Mouse (Mus musculus): ENCODE results near the gene Smoc2. TPM values are rescaled to one million over a fixed set of nuclear protein-coding genes. Genes with fewer than 3 reads are reported as not detected.
A peak's percentile ranks its signal among the peaks of the same experiment; 100 is the strongest.

Gene Smoc2
- polyA plus RNA-seq, 1 experiment from 2014 or later: 2.9 TPM

DNA sequence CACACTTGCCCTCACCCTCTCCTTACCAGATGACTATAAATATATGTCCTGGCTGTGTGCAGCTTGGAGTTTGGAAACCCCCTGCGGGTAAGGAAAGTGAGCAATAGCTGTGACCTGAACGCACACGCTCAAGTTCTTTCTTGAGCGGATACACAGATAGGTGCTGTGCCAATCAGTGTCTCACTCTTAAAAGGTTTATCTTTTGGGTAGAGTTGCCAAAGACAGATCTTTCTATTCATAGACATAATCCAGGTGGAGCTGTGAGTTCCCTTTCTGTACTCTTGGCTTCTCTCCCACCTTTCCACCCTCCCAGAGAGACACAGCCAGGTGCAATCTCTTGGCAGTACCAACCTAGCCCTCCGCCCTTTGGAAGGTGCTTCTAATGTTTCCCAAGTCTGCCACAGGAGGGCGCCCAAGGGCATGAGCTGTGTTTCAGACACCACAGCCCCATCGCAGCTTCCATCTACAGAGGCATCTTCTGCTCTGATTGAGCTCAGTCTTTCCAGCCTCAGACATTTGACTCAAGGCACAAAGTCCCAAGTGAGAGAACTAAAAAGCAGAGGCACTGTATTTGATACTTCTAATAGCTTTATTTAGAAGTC is 8.8 kb downstream of the Smoc2 start:
- WGBS: 46% methylated on average over 7 of the region's 7 CpGs
- no peaks in the 10 kb centered on the region for H3K36me3 ChIP-seq (replicated peaks)
- no peak overlapping the region for H3K27ac ChIP-seq
- no peak overlapping the region for H3K9ac ChIP-seq
- H3K4me3 ChIP-seq: no peak overlapping the region
- ATAC-seq (replicated peaks): peak; percentile 87
- no peak overlapping the region for H3K4me2 ChIP-seq
- 0 out of 2 replicates have a peak, but pooled peaks cover 3% of the 10 kb centered on the region for H3K27me3 ChIP-seq (replicated peaks)
- no peaks in the 10 kb centered on the region for H3K4me1 ChIP-seq
- H3K9me3 ChIP-seq: no peaks in the 10 kb centered on the region

DNA sequence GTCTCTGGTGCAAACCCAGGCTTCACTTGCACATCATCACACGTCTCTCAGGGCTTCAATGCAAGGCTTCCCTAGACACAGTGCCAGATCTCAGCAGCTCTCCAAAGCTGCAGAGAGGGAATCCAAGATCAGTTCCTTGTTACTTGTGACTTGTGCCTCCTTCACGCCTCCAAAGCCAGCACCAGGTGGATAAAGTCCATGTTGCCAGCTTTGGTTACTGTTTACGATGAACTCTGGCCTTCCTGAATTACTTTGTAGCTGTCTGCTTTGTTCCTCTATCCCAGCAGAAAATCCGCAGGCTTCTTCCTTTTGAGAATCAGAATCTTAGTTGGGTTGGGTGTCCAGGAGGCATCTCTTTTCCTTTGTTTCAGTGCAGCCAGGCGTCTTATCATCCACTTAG is 14.3 kb downstream of the Smoc2 start:
- H3K9me3 ChIP-seq: no peaks in the 10 kb centered on the region
- no peak for ATAC-seq (replicated peaks)

DNA sequence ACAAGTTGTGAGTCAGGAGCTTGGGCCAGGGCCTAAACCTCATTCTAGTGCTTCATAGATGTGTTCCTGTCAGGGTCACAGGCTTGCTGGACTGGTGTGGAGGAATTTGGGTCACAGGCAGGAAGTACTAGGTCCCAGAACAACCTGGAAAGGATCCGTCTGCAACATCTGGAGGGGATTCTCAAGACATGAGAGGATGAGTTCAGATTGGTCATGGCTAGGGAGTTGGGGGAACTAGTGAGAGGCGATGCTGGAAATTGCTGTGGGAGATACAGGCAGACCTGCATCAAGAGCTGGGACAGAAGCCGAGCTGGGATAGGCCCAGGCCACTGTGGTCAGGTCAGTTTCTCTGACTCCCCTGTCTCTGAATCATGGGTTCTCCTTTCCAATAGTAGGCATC is 15.8 kb downstream of the Smoc2 start:
- WGBS: 85% methylated on average over 3 of the region's 3 CpGs
- Histone ChIP-seq H3K27ac (no peak overlapping the region), H3K9ac (no peak overlapping the region), H3K4me3 (no peak overlapping the region), H3K4me2 (no peak overlapping the region), H3K9me3 (no peaks in the 10 kb centered on the region), H3K4me1 (no peaks in the 10 kb centered on the region), H3K27me3 (replicated peaks) (no peaks in the 10 kb centered on the region), H3K36me3 (replicated peaks) (no peaks in the 10 kb centered on the region)
- ATAC-seq (replicated peaks): no peak

More for the DNA sequence above, 14.3 kb downstream of the Smoc2 start:
- H3K4me3 ChIP-seq: no peak overlapping the region
- no peak overlapping the region for H3K9ac ChIP-seq
- H3K27ac ChIP-seq: no peak overlapping the region
- no peaks in the 10 kb centered on the region for H3K27me3 ChIP-seq (replicated peaks)
- no peak overlapping the region for H3K4me2 ChIP-seq
- no peaks in the 10 kb centered on the region for H3K36me3 ChIP-seq (replicated peaks)
- 64% methylated on average over 5 of the region's 5 CpGs for WGBS
- no peaks in the 10 kb centered on the region for H3K4me1 ChIP-seq

DNA sequence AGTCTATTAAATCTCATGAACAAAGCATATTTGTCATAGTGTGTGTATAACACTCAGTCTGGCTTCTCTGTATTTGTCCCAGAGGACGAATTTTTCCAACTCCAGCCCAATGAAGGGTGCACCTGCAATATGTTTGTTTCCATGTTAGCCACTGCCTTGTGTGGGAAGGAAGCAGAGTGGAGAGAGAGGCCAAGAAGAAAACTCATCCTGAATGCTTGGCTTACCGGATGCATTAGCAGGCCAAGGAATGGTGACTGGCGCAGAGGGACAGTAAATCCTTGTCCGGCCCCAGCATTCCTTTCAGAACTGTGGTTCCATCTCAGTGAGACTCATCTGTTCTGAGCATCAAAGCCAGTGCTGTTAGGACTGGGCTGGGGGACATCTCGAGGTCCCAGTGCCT is 21.1 kb downstream of the Smoc2 start:
- Histone ChIP-seq H3K4me3 (no peak overlapping the region), H3K36me3 (replicated peaks) (no peaks in the 10 kb centered on the region), H3K27me3 (replicated peaks) (no peaks in the 10 kb centered on the region), H3K9ac (no peak overlapping the region), H3K4me1 (peaks cover 4% of the 10 kb centered on the region; the same call in 1 of the 2 replicates), H3K4me2 (no peak overlapping the region), H3K27ac (no peak overlapping the region), H3K9me3 (no peaks in the 10 kb centered on the region)
- 89% methylated on average over 5 of the region's 5 CpGs for WGBS
- ATAC-seq (replicated peaks): no peak

DNA sequence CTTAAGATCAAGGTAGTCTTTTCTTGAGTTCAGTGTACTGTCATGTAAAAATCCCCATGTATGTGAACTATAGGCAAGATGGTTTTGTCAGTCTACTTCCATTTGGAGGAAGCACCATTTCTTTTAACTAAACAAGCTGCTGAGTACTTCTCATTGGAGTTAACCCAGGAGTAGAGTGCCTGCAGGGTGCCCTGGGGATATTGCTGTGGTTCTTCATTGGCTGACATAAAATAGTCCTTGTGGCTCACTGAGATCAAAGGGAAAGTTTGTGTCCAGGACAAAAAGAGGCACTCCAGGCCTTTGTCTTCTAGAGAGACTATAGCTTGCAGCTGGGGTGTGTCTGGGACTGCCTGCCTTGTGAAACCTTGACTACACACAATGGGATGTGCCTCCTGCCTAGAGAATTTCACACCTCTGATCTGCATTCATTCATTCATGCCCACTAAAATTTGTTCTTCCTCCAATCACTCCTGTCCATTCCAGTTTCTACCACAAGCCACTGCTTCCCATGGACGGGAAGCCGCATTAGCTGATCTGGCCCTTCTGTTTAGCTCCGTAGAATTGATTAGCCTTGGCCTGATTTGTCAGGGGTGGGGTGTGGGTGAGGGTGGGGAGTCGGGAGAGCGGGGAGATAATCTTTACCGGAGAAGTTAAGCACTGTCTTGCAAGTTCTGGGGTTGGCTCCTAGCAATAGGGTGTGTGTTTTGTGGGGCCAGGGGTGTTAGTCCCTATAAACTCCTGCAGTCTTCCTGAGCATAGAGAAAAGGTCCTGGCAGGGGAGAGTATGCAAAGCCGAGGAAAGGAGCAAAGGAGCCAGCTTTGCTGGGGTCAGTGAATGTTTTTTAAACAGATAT is 22.4 kb downstream of the Smoc2 start:
- H3K27ac ChIP-seq: no peak overlapping the region
- H3K4me3 ChIP-seq: no peak overlapping the region
- no peak for ATAC-seq (replicated peaks)
- H3K4me2 ChIP-seq: no peak overlapping the region
- no peaks in the 10 kb centered on the region for H3K9me3 ChIP-seq
- H3K4me1 ChIP-seq: peaks cover 4% of the 10 kb centered on the region; the same call in 1 of the 2 replicates
- WGBS: 11% methylated on average over 7 of the region's 7 CpGs
- H3K27me3 ChIP-seq (replicated peaks): no peaks in the 10 kb centered on the region
- no peaks in the 10 kb centered on the region for H3K36me3 ChIP-seq (replicated peaks)
- H3K9ac ChIP-seq: no peak overlapping the region

DNA sequence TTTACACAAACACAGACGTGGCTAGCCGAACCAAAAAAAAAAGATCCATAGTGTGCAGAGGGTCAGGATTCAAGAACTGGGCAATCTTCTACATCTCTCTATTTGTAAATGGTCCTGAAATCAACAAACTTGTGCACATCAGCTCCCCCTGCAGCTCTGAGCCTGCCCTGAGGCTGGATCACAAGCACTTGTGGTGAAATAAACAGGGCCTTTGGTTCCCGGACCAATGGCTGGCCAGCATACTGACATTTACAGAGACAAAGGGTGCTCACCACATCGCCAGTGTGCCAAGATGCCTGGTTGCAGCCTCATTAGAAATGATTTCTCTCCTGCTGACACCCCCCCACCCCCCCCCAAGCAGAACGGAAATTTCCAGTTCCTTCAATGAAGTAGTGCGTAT is 23.1 kb downstream of the Smoc2 start:
- H3K4me2 ChIP-seq: no peak overlapping the region
- peaks cover 4% of the 10 kb centered on the region; the same call in 1 of the 2 replicates for H3K4me1 ChIP-seq
- no peaks in the 10 kb centered on the region for H3K27me3 ChIP-seq (replicated peaks)
- H3K36me3 ChIP-seq (replicated peaks): no peaks in the 10 kb centered on the region
- no peak overlapping the region for H3K9ac ChIP-seq
- H3K4me3 ChIP-seq: no peak overlapping the region
- H3K9me3 ChIP-seq: no peaks in the 10 kb centered on the region
- no peak overlapping the region for H3K27ac ChIP-seq
- whole genome bisulfite sequencing: 23% methylated on average over 6 of the region's 6 CpGs
- no peak for ATAC-seq (replicated peaks)

DNA sequence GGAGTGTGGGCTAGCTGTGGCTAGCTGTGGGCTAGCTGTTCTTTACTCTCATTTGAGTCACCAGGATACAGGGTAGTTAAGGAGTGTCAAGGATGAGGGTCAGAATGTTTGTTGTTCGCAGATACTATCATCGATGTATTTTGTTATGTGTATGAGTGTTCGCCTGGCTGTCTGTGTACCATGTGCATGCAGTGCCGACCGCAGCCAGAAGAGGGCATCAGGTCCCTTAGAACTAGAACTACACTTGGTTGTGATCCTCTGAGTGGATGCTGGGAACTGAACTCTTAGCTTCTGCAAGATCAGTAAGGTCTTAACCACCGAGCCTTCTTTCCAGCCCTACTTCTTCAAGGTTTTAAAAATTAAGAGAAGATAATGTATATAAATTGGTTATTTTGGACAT is 24.4 kb downstream of the Smoc2 start:
- Histone ChIP-seq H3K36me3 (replicated peaks) (no peaks in the 10 kb centered on the region), H3K27me3 (replicated peaks) (no peaks in the 10 kb centered on the region), H3K9me3 (no peaks in the 10 kb centered on the region), H3K4me2 (no peak overlapping the region), H3K9ac (no peak overlapping the region), H3K27ac (no peak overlapping the region), H3K4me3 (no peak overlapping the region), H3K4me1 (peaks cover 4% of the 10 kb centered on the region; the same call in 1 of the 2 replicates)
- 97% methylated on average over 6 of the region's 6 CpGs for WGBS
- no peak for ATAC-seq (replicated peaks)

DNA sequence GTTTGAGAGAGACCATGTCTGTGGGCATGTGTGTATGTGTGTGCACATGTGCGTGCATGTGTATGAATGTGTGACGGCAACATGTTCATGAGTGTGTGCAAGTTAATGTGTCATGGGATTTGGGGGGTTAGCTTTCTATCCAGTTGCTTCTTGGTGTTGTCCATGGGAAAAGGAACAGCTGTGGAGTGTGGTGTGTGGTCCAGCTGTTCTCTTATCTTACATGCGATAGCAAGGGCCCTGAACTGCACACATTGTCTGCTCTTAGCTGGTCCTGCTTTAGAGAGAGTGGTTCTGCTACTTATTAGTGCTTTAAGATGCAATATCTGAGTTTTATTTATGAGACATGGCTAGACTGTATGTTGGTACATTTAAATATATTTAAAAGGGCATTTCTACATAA is 30.6 kb downstream of the Smoc2 start:
- Histone ChIP-seq H3K4me3 (no peak overlapping the region), H3K36me3 (replicated peaks) (no peaks in the 10 kb centered on the region), H3K9ac (no peak overlapping the region), H3K27me3 (replicated peaks) (no peaks in the 10 kb centered on the region), H3K4me1 (no peaks in the 10 kb centered on the region), H3K27ac (no peak overlapping the region), H3K9me3 (no peaks in the 10 kb centered on the region), H3K4me2 (no peak overlapping the region)
- no peak for ATAC-seq (replicated peaks)
- WGBS: 95% methylated on average over 3 of the region's 3 CpGs

DNA sequence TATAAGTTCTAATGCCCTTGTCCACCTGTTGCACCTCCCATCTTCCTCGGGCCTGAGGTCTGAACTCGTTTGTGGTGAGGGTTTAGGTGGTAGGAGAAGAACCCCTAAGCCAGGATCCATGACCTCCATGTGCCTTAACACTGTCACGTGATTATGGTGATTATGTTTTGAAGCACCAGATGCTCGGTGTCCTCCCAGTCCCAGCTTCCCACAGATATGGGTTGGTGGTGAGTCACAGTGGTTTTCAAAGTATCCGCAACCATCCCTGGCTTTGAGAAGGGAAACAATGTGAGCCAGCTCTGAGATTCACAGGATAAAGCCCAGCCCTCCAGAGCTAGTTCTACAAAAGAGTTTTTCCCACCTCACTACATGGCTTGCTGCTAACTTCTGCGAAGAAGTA is 33.1 kb downstream of the Smoc2 start:
- no peaks in the 10 kb centered on the region for H3K9me3 ChIP-seq
- 89% methylated on average over 6 of the region's 6 CpGs for WGBS
- no peaks in the 10 kb centered on the region for H3K36me3 ChIP-seq (replicated peaks)
- no peaks in the 10 kb centered on the region for H3K27me3 ChIP-seq (replicated peaks)
- H3K4me1 ChIP-seq: no peaks in the 10 kb centered on the region
- H3K27ac ChIP-seq: no peak overlapping the region
- no peak overlapping the region for H3K4me2 ChIP-seq
- no peak overlapping the region for H3K9ac ChIP-seq
- ATAC-seq (replicated peaks): no peak
- H3K4me3 ChIP-seq: no peak overlapping the region

DNA sequence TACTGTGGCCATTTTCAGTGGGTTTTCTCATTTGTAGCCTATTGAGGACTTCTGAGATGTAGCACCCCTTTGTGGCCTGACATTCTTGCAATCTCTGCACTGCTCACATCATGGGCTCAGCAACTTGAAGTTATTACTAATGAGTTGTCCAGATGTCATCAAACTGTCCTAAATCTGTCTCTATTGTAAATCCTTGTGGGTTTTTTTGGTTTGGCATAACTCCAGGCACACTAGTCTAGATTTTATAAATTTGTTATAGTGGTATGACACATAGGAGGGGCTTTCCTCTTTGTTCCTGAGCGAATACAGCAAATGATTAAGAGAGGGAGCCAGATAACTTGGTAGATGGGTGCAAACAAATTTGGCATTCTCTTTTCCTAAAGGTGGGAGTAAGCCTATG is 35.0 kb downstream of the Smoc2 start:
- no peaks in the 10 kb centered on the region for H3K9me3 ChIP-seq
- H3K4me1 ChIP-seq: no peaks in the 10 kb centered on the region
- H3K27me3 ChIP-seq (replicated peaks): no peaks in the 10 kb centered on the region
- ATAC-seq (replicated peaks): no peak
- H3K4me2 ChIP-seq: no peak overlapping the region
- 92% methylated on average over 1 of the region's 1 CpGs for WGBS
- H3K27ac ChIP-seq: no peak overlapping the region
- no peak overlapping the region for H3K9ac ChIP-seq
- no peak overlapping the region for H3K4me3 ChIP-seq
- no peaks in the 10 kb centered on the region for H3K36me3 ChIP-seq (replicated peaks)

DNA sequence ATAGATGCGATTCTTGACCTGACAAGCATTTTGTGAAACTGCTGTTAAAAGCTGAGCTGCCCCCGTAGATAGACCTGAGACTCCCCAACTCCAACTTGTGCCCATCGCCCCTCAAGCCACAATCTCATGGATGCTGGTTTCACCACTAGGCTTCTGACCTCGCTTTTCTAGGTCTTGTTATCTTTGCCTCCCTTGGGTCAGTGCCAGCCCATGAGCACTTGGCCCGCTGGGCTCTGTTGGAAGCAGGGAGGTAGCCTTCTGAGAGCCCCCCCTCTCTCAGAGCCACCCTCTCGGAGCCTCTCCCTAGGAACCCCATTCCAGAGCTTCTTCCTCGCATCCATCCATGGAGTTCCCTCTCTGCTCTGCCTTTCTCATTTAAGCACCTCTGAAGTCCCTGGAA is 37.2 kb downstream of the Smoc2 start:
- no peak overlapping the region for H3K9ac ChIP-seq
- no peaks in the 10 kb centered on the region for H3K27me3 ChIP-seq (replicated peaks)
- no peak overlapping the region for H3K27ac ChIP-seq
- WGBS: 90% methylated on average over 7 of the region's 7 CpGs
- no peaks in the 10 kb centered on the region for H3K4me1 ChIP-seq
- H3K4me3 ChIP-seq: no peak overlapping the region
- H3K4me2 ChIP-seq: no peak overlapping the region
- ATAC-seq (replicated peaks): no peak
- H3K36me3 ChIP-seq (replicated peaks): no peaks in the 10 kb centered on the region
- no peaks in the 10 kb centered on the region for H3K9me3 ChIP-seq

DNA sequence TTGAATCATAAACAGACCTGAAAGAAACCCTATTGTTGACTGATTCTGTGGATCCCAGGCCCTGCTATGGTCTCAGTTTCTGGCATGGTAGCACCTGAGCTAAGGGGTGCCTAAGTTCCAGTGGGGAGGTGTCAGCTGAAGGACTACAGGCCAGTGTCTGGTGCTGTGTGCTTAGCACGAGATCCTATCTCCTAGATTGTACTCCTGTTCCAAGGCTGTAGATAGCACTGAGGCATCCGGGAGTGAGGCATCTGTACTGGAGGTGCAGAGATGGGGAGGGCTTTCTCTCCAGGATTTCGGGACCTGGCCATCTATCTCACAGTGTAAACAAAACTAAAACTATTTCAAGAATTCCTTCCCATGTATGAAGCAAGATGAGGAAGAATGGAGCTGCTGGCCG is 38.1 kb downstream of the Smoc2 start:
- Histone ChIP-seq H3K36me3 (replicated peaks) (no peaks in the 10 kb centered on the region), H3K9ac (no peak overlapping the region), H3K4me1 (no peaks in the 10 kb centered on the region), H3K9me3 (no peaks in the 10 kb centered on the region), H3K4me2 (no peak overlapping the region), H3K27me3 (replicated peaks) (no peaks in the 10 kb centered on the region), H3K27ac (no peak overlapping the region), H3K4me3 (no peak overlapping the region)
- no peak for ATAC-seq (replicated peaks)
- 78% methylated on average over 4 of the region's 4 CpGs for WGBS

DNA sequence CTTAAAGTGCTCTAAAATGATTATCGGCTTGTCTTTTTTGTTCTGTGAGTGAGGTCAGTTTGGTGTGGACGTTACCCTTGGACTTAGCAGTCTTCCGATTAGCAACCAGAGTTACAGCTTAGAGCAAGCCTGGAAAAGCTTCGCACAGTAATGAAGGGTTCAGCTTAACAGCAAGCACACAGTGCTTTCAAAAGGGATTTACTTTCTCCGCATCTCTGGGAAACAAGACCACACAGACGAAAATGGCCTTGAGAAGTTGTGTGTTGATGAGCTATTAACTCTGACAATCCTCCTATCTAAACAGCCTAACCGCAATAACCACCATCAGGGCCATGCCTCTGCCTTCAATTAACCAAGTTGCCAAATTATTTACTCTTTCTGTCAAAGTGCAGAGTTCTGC is 46.9 kb downstream of the Smoc2 start:
- no peak for ATAC-seq (replicated peaks)
- no peaks in the 10 kb centered on the region for H3K4me1 ChIP-seq
- H3K36me3 ChIP-seq (replicated peaks): no peaks in the 10 kb centered on the region
- no peaks in the 10 kb centered on the region for H3K27me3 ChIP-seq (replicated peaks)
- no peak overlapping the region for H3K27ac ChIP-seq
- H3K9ac ChIP-seq: no peak overlapping the region
- H3K9me3 ChIP-seq: no peaks in the 10 kb centered on the region
- WGBS: 56% methylated on average over 7 of the region's 7 CpGs
- H3K4me3 ChIP-seq: no peak overlapping the region
- H3K4me2 ChIP-seq: no peak overlapping the region

Measured in midbrain, embryonic 15.5 days (tissue).